Mouse (Mus musculus): Measurements from ENCODE around the gene Rnf39. TPM values are rescaled to one million over a fixed set of nuclear protein-coding genes. Genes with fewer than 3 reads are reported as not detected.

Gene Rnf39
- polyA plus RNA-seq, 1 experiment from 2014 or later: 1.1 TPM

GRCm38 (mm10) chr17:36961125-36961524 lies 18.4 kb downstream of the Rnf39 start:
- ATAC-seq (ENCODE audit: borderline replicate concordance, extremely low read depth, low FRiP score, low TSS enrichment): no peak
- H3K9me3 ChIP-seq: no peaks in the 10 kb centered on the region
- H3K27me3 ChIP-seq: no peaks in the 10 kb centered on the region
- no peak overlapping the region for H3K9ac ChIP-seq
- peaks cover 4% of the 10 kb centered on the region; the same call in 1 of the 2 replicates for H3K36me3 ChIP-seq
- H3K4me3 ChIP-seq: no peak overlapping the region
- H3K4me2 ChIP-seq: no peak overlapping the region
- peaks cover 12% of the 10 kb centered on the region for H3K4me1 ChIP-seq
- 36% methylated on average over 1 of the region's 1 CpGs for WGBS
- H3K27ac ChIP-seq: no peak overlapping the region

GRCm38 (mm10) chr17:36966875-36967274 lies 24.2 kb downstream of the Rnf39 start:
- no peaks in the 10 kb centered on the region for H3K4me1 ChIP-seq
- WGBS: 78% methylated on average over 1 of the region's 1 CpGs
- no peak overlapping the region for H3K4me2 ChIP-seq
- ATAC-seq (ENCODE audit: borderline replicate concordance, extremely low read depth, low FRiP score, low TSS enrichment): no peak
- no peaks in the 10 kb centered on the region for H3K27me3 ChIP-seq
- no peak overlapping the region for H3K9ac ChIP-seq
- H3K4me3 ChIP-seq: no peak overlapping the region
- H3K27ac ChIP-seq: no peak overlapping the region
- no peaks in the 10 kb centered on the region for H3K9me3 ChIP-seq
- no peaks in the 10 kb centered on the region for H3K36me3 ChIP-seq

GRCm38 (mm10) chr17:36970316-36970890 lies 27.7 kb downstream of the Rnf39 start:
- Histone ChIP-seq H3K4me2 (no peak overlapping the region), H3K9ac (no peak overlapping the region), H3K9me3 (no peaks in the 10 kb centered on the region), H3K4me3 (no peak overlapping the region), H3K36me3 (no peaks in the 10 kb centered on the region), H3K27ac (no peak overlapping the region), H3K4me1 (no peaks in the 10 kb centered on the region), H3K27me3 (no peaks in the 10 kb centered on the region)
- no peak for ATAC-seq (ENCODE audit: borderline replicate concordance, extremely low read depth, low FRiP score, low TSS enrichment)
- 65% methylated on average over 14 of the region's 14 CpGs for WGBS

GRCm38 (mm10) chr17:36971172-36971850 lies 28.6 kb downstream of the Rnf39 start:
- WGBS: 78% methylated on average over 6 of the region's 6 CpGs
- H3K36me3 ChIP-seq: no peaks in the 10 kb centered on the region
- no peaks in the 10 kb centered on the region for H3K4me1 ChIP-seq
- no peak overlapping the region for H3K9ac ChIP-seq
- H3K4me2 ChIP-seq: no peak overlapping the region
- no peaks in the 10 kb centered on the region for H3K9me3 ChIP-seq
- no peak overlapping the region for H3K4me3 ChIP-seq
- ATAC-seq (ENCODE audit: borderline replicate concordance, extremely low read depth, low FRiP score, low TSS enrichment): no peak
- no peak overlapping the region for H3K27ac ChIP-seq
- no peaks in the 10 kb centered on the region for H3K27me3 ChIP-seq

GRCm38 (mm10) chr17:36972791-36973190 lies 30.1 kb downstream of the Rnf39 start:
- 67% methylated on average over 3 of the region's 3 CpGs for WGBS
- H3K9ac ChIP-seq: no peak overlapping the region
- no peaks in the 10 kb centered on the region for H3K36me3 ChIP-seq
- no peak overlapping the region for H3K27ac ChIP-seq
- no peaks in the 10 kb centered on the region for H3K4me1 ChIP-seq
- H3K4me2 ChIP-seq: no peak overlapping the region
- no peak overlapping the region for H3K4me3 ChIP-seq
- H3K27me3 ChIP-seq: no peaks in the 10 kb centered on the region
- no peak for ATAC-seq (ENCODE audit: borderline replicate concordance, extremely low read depth, low FRiP score, low TSS enrichment)
- H3K9me3 ChIP-seq: no peaks in the 10 kb centered on the region

GRCm38 (mm10) chr17:36973271-36973787 lies 30.6 kb downstream of the Rnf39 start:
- Histone ChIP-seq H3K27ac (no peak overlapping the region), H3K36me3 (no peaks in the 10 kb centered on the region), H3K4me3 (no peak overlapping the region), H3K4me2 (no peak overlapping the region), H3K9ac (no peak overlapping the region), H3K9me3 (no peaks in the 10 kb centered on the region), H3K4me1 (no peaks in the 10 kb centered on the region), H3K27me3 (no peaks in the 10 kb centered on the region)
- 65% methylated on average over 8 of the region's 8 CpGs for WGBS
- no peak for ATAC-seq (ENCODE audit: borderline replicate concordance, extremely low read depth, low FRiP score, low TSS enrichment)

- Histone ChIP-seq H3K4me2 (peak within 1 kb of the TSS; percentile 45), H3K4me3 (peak within 1 kb of the TSS; percentile 7; the same call in 1 of the 2 replicates), H3K4me1 (peaks cover 10% of the 10 kb centered on the region; the same call in 1 of the 2 replicates), H3K9me3 (no peaks in the 10 kb centered on the region), H3K36me3 (no peaks in the 10 kb centered on the region), H3K9ac (no peak within 1 kb of the TSS), H3K27me3 (no peaks in the 10 kb centered on the region; the same call in 1 of the 2 replicates), H3K27ac (0 out of 2 replicates have a peak within 1 kb of the TSS, but pooled peaks have one; percentile 69)
- no peak for ATAC-seq (ENCODE audit: borderline replicate concordance, extremely low read depth, low FRiP score, low TSS enrichment)
- WGBS: 9% methylated on average over 18 of the region's 18 CpGs
Measured at GRCm38 (mm10) chr17:36981221-36981813, 38.6 kb downstream of the Rnf39 start, which contains the start of gene 2410137M14Rik. Gene 2410137M14Rik (minus strand): TSS chr17:36981237.

- H3K9me3 ChIP-seq: no peaks in the 10 kb centered on the region
- H3K27me3 ChIP-seq: no peaks in the 10 kb centered on the region; the same call in 1 of the 2 replicates
- no peak overlapping the region for H3K4me3 ChIP-seq
- peaks cover 10% of the 10 kb centered on the region; the same call in 1 of the 2 replicates for H3K4me1 ChIP-seq
- no peak overlapping the region for H3K9ac ChIP-seq
- ATAC-seq (ENCODE audit: borderline replicate concordance, extremely low read depth, low FRiP score, low TSS enrichment): no peak
- H3K27ac ChIP-seq: 0 out of 2 replicates have a peak overlapping the region, but pooled peaks have one; percentile 69
- H3K36me3 ChIP-seq: no peaks in the 10 kb centered on the region
- WGBS: 3% methylated on average over 4 of the region's 4 CpGs
- H3K4me2 ChIP-seq: peak overlapping the region; percentile 45; the same call in 1 of the 2 replicates
Measured at GRCm38 (mm10) chr17:36981845-36982244, 39.1 kb downstream of the Rnf39 start.

- Histone ChIP-seq H3K9me3 (no peaks in the 10 kb centered on the region), H3K4me3 (no peak overlapping the region), H3K27ac (peak overlapping the region; percentile 69), H3K36me3 (no peaks in the 10 kb centered on the region), H3K9ac (no peak overlapping the region), H3K4me2 (no peak overlapping the region), H3K27me3 (peaks cover 6% of the 10 kb centered on the region; the same call in 1 of the 2 replicates), H3K4me1 (peaks cover 10% of the 10 kb centered on the region; the same call in 1 of the 2 replicates)
- peak; percentile 15; the same call in 1 of the 2 replicates for ATAC-seq (ENCODE audit: borderline replicate concordance, extremely low read depth, low FRiP score, low TSS enrichment)
- WGBS: 31% methylated on average over 5 of the region's 5 CpGs
Measured at GRCm38 (mm10) chr17:36982253-36983155, 39.8 kb downstream of the Rnf39 start.

GRCm38 (mm10) chr17:36988475-36988874 lies 45.8 kb downstream of the Rnf39 start:
- H3K36me3 ChIP-seq: no peaks in the 10 kb centered on the region
- H3K4me3 ChIP-seq: peak overlapping the region; percentile 12; the same call in 1 of the 2 replicates
- no peak overlapping the region for H3K9ac ChIP-seq
- H3K4me2 ChIP-seq: peak overlapping the region; percentile 47
- 11% methylated on average over 24 of the region's 24 CpGs for WGBS
- ATAC-seq (ENCODE audit: borderline replicate concordance, extremely low read depth, low FRiP score, low TSS enrichment): no peak; the same call in 1 of the 2 replicates
- H3K27me3 ChIP-seq: peaks cover 30% of the 10 kb centered on the region
- H3K4me1 ChIP-seq: no peaks in the 10 kb centered on the region
- no peak overlapping the region for H3K27ac ChIP-seq
- no peaks in the 10 kb centered on the region for H3K9me3 ChIP-seq

- H3K27me3 ChIP-seq: peaks cover 30% of the 10 kb centered on the region
- H3K4me2 ChIP-seq: peak within 1 kb of the TSS; percentile 47
- no peak within 1 kb of the TSS for H3K9ac ChIP-seq
- WGBS: 31% methylated on average over 5 of the region's 5 CpGs
- no peak for ATAC-seq (ENCODE audit: borderline replicate concordance, extremely low read depth, low FRiP score, low TSS enrichment)
- H3K27ac ChIP-seq: no peak within 1 kb of the TSS
- H3K36me3 ChIP-seq: no peaks in the 10 kb centered on the region
- peak within 1 kb of the TSS; percentile 12; the same call in 1 of the 2 replicates for H3K4me3 ChIP-seq
- H3K9me3 ChIP-seq: no peaks in the 10 kb centered on the region
- no peaks in the 10 kb centered on the region for H3K4me1 ChIP-seq
Measured at GRCm38 (mm10) chr17:36989437-36989836, 46.7 kb downstream of the Rnf39 start, which contains the start of gene H2-M5. Gene H2-M5 (minus strand): TSS chr17:36989537.
